Comparison of ENCODE assay signal across 9 mouse cellular contexts in the genomic region with DNA sequence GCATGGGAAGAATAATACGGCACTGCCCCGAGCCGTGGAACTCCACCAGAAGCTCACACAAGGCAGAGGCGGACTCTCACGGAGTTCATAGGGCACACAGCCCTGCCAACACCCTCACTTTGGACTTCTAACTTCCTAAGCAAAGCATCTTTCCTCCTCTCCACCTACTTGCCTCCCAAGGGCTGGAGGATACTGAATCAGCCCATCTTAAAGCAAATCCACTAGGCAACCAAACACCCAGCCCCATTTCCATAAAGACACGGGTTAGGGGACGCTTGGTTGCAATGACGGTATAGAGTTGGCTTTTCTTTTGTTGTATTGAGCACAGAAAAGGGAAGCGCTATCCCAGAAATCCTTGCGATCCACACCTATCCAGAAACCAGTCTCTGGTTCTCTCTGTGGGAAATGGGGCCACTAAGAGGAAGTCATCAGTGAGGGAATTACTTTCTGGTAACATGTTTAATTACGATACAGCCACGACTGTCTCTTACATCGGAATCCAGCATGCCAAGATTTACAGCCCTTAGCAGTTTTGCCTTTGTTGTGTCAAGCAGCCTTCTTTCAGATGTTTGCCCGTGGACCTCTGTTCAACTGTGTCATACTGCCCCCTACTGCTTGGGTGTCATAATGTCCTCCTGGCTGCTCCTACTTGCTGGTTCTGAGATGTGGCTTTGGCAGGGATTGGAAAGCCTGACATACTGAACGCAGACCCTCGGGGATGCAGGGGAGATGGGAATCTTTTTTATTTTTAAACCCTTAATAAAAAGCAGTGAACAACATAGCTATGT.
DNase-seq lines count a peak whose midpoint lies in the region; ATAC-seq and TF ChIP-seq lines count a peak whose summit lies in the region.
"Had no signal": no experiment of that assay in that cellular context is flagged by ENCODE, and none has a peak within 500 bp of the region (broad histone marks: within the 10 kb centered on the region; RNA-seq: fewer than 3 reads in every experiment).

No protein-coding gene starts in this region.

- DNase-seq in heart, adult 18-20 months, result peak; percentile 60 to 85
- peak; percentile 72 to 80 for DNase-seq in cerebellum, postnatal 14 days
- peak; percentile 65 to 77 for DNase-seq in frontal cortex, postnatal 36 days (ENCODE audit: low spot score in 2 of 2)
- peak; percentile 73 for DNase-seq in induced T-regulatory cell, adult 2 months (ENCODE audit: low read depth)
- DNase-seq in left cerebral cortex, adult 2 months (ENCODE audit: extremely low spot score in 1 of 2, low spot score in 2 of 2), result peak; percentile 54 to 65
- DNase-seq in midbrain, embryonic 11.5 days (ENCODE audit: low spot score, missing footprints), result peak; percentile 97
- peak; percentile 5 for DNase-seq in spleen, adult 12 weeks (ENCODE audit: low spot score)

- H3K4me2 ChIP-seq in heart, embryonic 12.5 days, result no peak overlapping the region
- H3K4me2 ChIP-seq in midbrain, embryonic 11.5 days, result peak overlapping the region; percentile 26; the same call in 1 of the 2 replicates

- H3K27ac ChIP-seq in heart, embryonic 12.5 days (ENCODE audit: poor library complexity, severe bottlenecking), result no peak overlapping the region
- no peak overlapping the region for H3K27ac ChIP-seq in left cerebral cortex, adult 2 months
- no peak overlapping the region for H3K27ac ChIP-seq in midbrain, embryonic 11.5 days (ENCODE audit: low read depth, low read length)

- no peaks in the 10 kb centered on the region for H3K27me3 ChIP-seq in heart, embryonic 12.5 days (replicated peaks)
- no peaks in the 10 kb centered on the region for H3K27me3 ChIP-seq in midbrain, embryonic 11.5 days (ENCODE audit: control insufficient read depth, insufficient read depth, low read length)

- intact Hi-C loops in left cerebral cortex, adult 2 months (cut with DNase I), result loop anchor here (5.0 kb wide), 1 partner anchor 449 kb away; no protein-coding TSS in a partner anchor

- H3K9me3 ChIP-seq in heart, embryonic 12.5 days (replicated peaks), result peaks cover 4% of the 10 kb centered on the region; the same call in 1 of the 2 replicates
- H3K9me3 ChIP-seq in midbrain, embryonic 11.5 days (ENCODE audit: control insufficient read depth, low read length), result no peaks in the 10 kb centered on the region

- 41% methylated on average over 16 of the region's 16 CpGs for WGBS in heart, embryonic 12.5 days
- 36% methylated on average over 16 of the region's 16 CpGs for whole genome bisulfite sequencing in midbrain, embryonic 11.5 days

- peak; percentile 71 for TF ChIP-seq CTCF in left cerebral cortex, adult 2 months (IDR thresholded peaks at IDR 0.05)

- H3K9ac ChIP-seq in heart, embryonic 12.5 days, result no peak overlapping the region
- peak overlapping the region; percentile 44 for H3K9ac ChIP-seq in midbrain, embryonic 11.5 days (ENCODE audit: low read length)

- no peaks in the 10 kb centered on the region for H3K36me3 ChIP-seq in heart, embryonic 12.5 days
- no peaks in the 10 kb centered on the region for H3K36me3 ChIP-seq in midbrain, embryonic 11.5 days (ENCODE audit: control insufficient read depth, insufficient read depth, low read length)
- H3K36me3 ChIP-seq: G1E had no signal

- no peaks in the 10 kb centered on the region for H3K4me1 ChIP-seq in heart, embryonic 12.5 days (replicated peaks)
- H3K4me1 ChIP-seq in midbrain, embryonic 11.5 days (ENCODE audit: control insufficient read depth, insufficient read depth, low read length), result peaks cover 3% of the 10 kb centered on the region; the same call in 1 of the 2 replicates

- ATAC-seq in heart, embryonic 12.5 days (ENCODE audit: insufficient number of reproducible peaks, low FRiP score), result no peak
- ATAC-seq in midbrain, embryonic 11.5 days (ENCODE audit: low FRiP score), result peak; percentile 46; the same call in 1 of the 2 replicates

- H3K4me3 ChIP-seq in heart, embryonic 12.5 days, result no peak overlapping the region
- no peak overlapping the region for H3K4me3 ChIP-seq in left cerebral cortex, adult 2 months
- no peak overlapping the region for H3K4me3 ChIP-seq in midbrain, embryonic 11.5 days (ENCODE audit: low read depth, low read length)

Comparison
In these comparisons a context has a peak if more than half of its experiments do, and no peak if none do; other contexts are left out.
1. DNase-seq: peak in every context shown above with its lines; median percentile 97 in midbrain, embryonic 11.5 days; 76 in cerebellum, postnatal 14 days; 73 in induced T-regulatory cell, adult 2 months; 72 in heart, adult 18-20 months; 71 in frontal cortex, postnatal 36 days; 60 in left cerebral cortex, adult 2 months; 5 in spleen, adult 12 weeks.